Mouse (Mus musculus): ENCODE measurements around the gene Ube2d1. TPM values are rescaled to one million over a fixed set of nuclear protein-coding genes. Genes with fewer than 3 reads are reported as not detected.
A peak's percentile ranks its signal among the peaks of the same experiment; 100 is the strongest.

Gene Ube2d1
- total RNA-seq (2021) = 10 to 100 TPM; 39.5 to 41.9 TPM
- long read RNA-seq, experiment 1, transcript Ube2d1-201 (7 exons, 1,431 nt) = major isoform, 9 of 10 reads
- long read RNA-seq, experiment 1, partial matches to known transcripts = 0 of 10 reads
- long read RNA-seq, experiment 1, other reads (novel, unspliced or antisense) = 1 of 10 reads
- long read RNA-seq, experiment 2, transcript Ube2d1-201 (7 exons, 1,431 nt) = major isoform, 6 of 6 reads
- long read RNA-seq, experiment 2, partial matches to known transcripts = 0 of 6 reads
- long read RNA-seq, experiment 2, other reads (novel, unspliced or antisense) = 0 of 6 reads

- DNase-seq = peak; percentile 92
Measured at GRCm38 (mm10) chr10:71285126-71285580, at the start of gene Ube2d1. Gene Ube2d1, minus strand, starts transcription at chr10:71285262.

- no peak for DNase-seq
Measured at GRCm38 (mm10) chr10:71332859-71333258, 47.8 kb upstream of the Ube2d1 start.

GRCm38 (mm10) chr10:71332376-71332775 is 47.3 kb upstream of the Ube2d1 start:
- no peak for DNase-seq

- DNase-seq = no peak
Measured at GRCm38 (mm10) chr10:71331908-71332307, 46.8 kb upstream of the Ube2d1 start.

- no peak for DNase-seq
Measured at GRCm38 (mm10) chr10:71330070-71330469, 45.0 kb upstream of the Ube2d1 start.

GRCm38 (mm10) chr10:71329295-71329694 is 44.2 kb upstream of the Ube2d1 start:
- DNase-seq = no peak

GRCm38 (mm10) chr10:71328870-71329269 is 43.8 kb upstream of the Ube2d1 start:
- DNase-seq = no peak

GRCm38 (mm10) chr10:71328382-71328781 is 43.3 kb upstream of the Ube2d1 start:
- DNase-seq = no peak

- DNase-seq = no peak
Measured at GRCm38 (mm10) chr10:71327386-71327785, 42.3 kb upstream of the Ube2d1 start.

GRCm38 (mm10) chr10:71326789-71327188 is 41.7 kb upstream of the Ube2d1 start:
- peak; percentile 61 to 89 for DNase-seq

- DNase-seq = no peak
Measured at GRCm38 (mm10) chr10:71326123-71326522, 41.1 kb upstream of the Ube2d1 start.

GRCm38 (mm10) chr10:71323669-71324068 is 38.6 kb upstream of the Ube2d1 start:
- DNase-seq = no peak

- DNase-seq = no peak
Measured at GRCm38 (mm10) chr10:71316497-71316896, 31.4 kb upstream of the Ube2d1 start.

GRCm38 (mm10) chr10:71316056-71316455 is 31.0 kb upstream of the Ube2d1 start:
- no peak for DNase-seq

- DNase-seq = no peak
Measured at GRCm38 (mm10) chr10:71314596-71314995, 29.5 kb upstream of the Ube2d1 start.

GRCm38 (mm10) chr10:71310288-71310687 is 25.2 kb upstream of the Ube2d1 start:
- DNase-seq = no peak

GRCm38 (mm10) chr10:71308199-71308598 is 23.1 kb upstream of the Ube2d1 start:
- no peak for DNase-seq

GRCm38 (mm10) chr10:71306759-71307158 is 21.7 kb upstream of the Ube2d1 start:
- no peak for DNase-seq

GRCm38 (mm10) chr10:71306190-71306589 is 21.1 kb upstream of the Ube2d1 start:
- peak in 1 of 2 experiments; percentile 50 for DNase-seq

GRCm38 (mm10) chr10:71302490-71302889 is 17.4 kb upstream of the Ube2d1 start:
- peak in 1 of 2 experiments; percentile 23 for DNase-seq

GRCm38 (mm10) chr10:71300161-71300560 is 15.1 kb upstream of the Ube2d1 start:
- no peak for DNase-seq

- DNase-seq = no peak
Measured at GRCm38 (mm10) chr10:71293245-71293644, 8.2 kb upstream of the Ube2d1 start.

GRCm38 (mm10) chr10:71292254-71292653 is 7.2 kb upstream of the Ube2d1 start:
- no peak for DNase-seq

GRCm38 (mm10) chr10:71291801-71292200 is 6.7 kb upstream of the Ube2d1 start:
- no peak for DNase-seq
